ENCODE assay signal across 8 mouse cellular contexts in genomic region chr5:123683043-123683376, GRCm38 (mm10). TPM values are rescaled to one million over a fixed set of nuclear protein-coding genes. Genes with fewer than 3 reads are reported as not detected.
DNase-seq lines count a peak whose midpoint lies in the region; ATAC-seq and TF ChIP-seq lines count a peak whose summit lies in the region.

No protein-coding gene starts in this region.

- H3K27ac ChIP-seq in CH12.LX (ENCODE audit: insufficient read depth, low read depth), result no peak overlapping the region
- peak overlapping the region; percentile 93 for H3K27ac ChIP-seq in embryonic facial prominence, embryonic 14.5 days (replicated peaks; ENCODE audit: low read depth, low read length)
- peak overlapping the region; percentile 100 for H3K27ac ChIP-seq in hindbrain, embryonic 16.5 days (ENCODE audit: low read depth, low read length)

- H3K79me2 ChIP-seq in CH12.LX (replicated peaks; ENCODE audit: control insufficient read depth, extremely low read depth, insufficient read depth, poor library complexity, severe bottlenecking), result peaks cover 19% of the 10 kb centered on the region

- TF ChIP-seq RAD21 in CH12.LX (IDR thresholded peaks at IDR 0.05; ENCODE audit: low read depth, low read length), result no peak

- TF ChIP-seq POLR2A in CH12.LX (IDR thresholded peaks at IDR 0.05; ENCODE audit: low read depth, low read length), result no peak
- no peak for TF ChIP-seq POLR2A in lung, adult 2 months (IDR thresholded peaks at IDR 0.05; ENCODE audit: borderline replicate concordance, extremely low read depth, low read depth, low read length)

- peak overlapping the region; percentile 80 for H3K4me2 ChIP-seq in CH12.LX (ENCODE audit: insufficient read depth, low read depth, poor library complexity, severe bottlenecking)
- peak overlapping the region; percentile 87 for H3K4me2 ChIP-seq in embryonic facial prominence, embryonic 14.5 days (ENCODE audit: low read depth, low read length)
- peak overlapping the region; percentile 80 for H3K4me2 ChIP-seq in hindbrain, embryonic 16.5 days (ENCODE audit: low read length)

- H3K27me3 ChIP-seq in erythroblast, embryonic 14.5 days (ENCODE audit: control insufficient read depth), result peaks cover 18% of the 10 kb centered on the region
- peaks cover 8% of the 10 kb centered on the region for H3K27me3 ChIP-seq in CH12.LX (replicated peaks)
- no peaks in the 10 kb centered on the region for H3K27me3 ChIP-seq in embryonic facial prominence, embryonic 14.5 days (replicated peaks; ENCODE audit: control insufficient read depth, insufficient read depth, low read length)
- H3K27me3 ChIP-seq in hindbrain, embryonic 16.5 days (replicated peaks; ENCODE audit: control insufficient read depth, insufficient read depth, low read length), result no peaks in the 10 kb centered on the region

- ATAC-seq in erythroblast, adult 5-6 weeks (replicated peaks; ENCODE audit: low FRiP score, poor library complexity, severe bottlenecking), result no peak
- peak; percentile 39; the same call in 1 of the 2 replicates for ATAC-seq in embryonic facial prominence, embryonic 14.5 days (ENCODE audit: low read depth)
- no peak for ATAC-seq in hindbrain, embryonic 16.5 days

- H3K4me1 ChIP-seq in erythroblast, embryonic 14.5 days (ENCODE audit: control insufficient read depth), result peaks cover 26% of the 10 kb centered on the region
- peaks cover 7 to 36% of the 10 kb centered on the region in 2 experiments; a peak in 2 of 4 replicates for H3K4me1 ChIP-seq in CH12.LX (ENCODE audit: control insufficient read depth in 1 of 2, insufficient read depth in 2 of 2)
- peaks cover 23% of the 10 kb centered on the region for H3K4me1 ChIP-seq in embryonic facial prominence, embryonic 14.5 days (ENCODE audit: control insufficient read depth, insufficient read depth, low read length)
- peaks cover 26% of the 10 kb centered on the region for H3K4me1 ChIP-seq in hindbrain, embryonic 16.5 days (ENCODE audit: control insufficient read depth, insufficient read depth, low read depth, low read length)
- peaks cover 15% of the 10 kb centered on the region for H3K4me1 ChIP-seq in lung, adult 2 months (ENCODE audit: control insufficient read depth, insufficient read depth, low read length)

- WGBS in embryonic facial prominence, embryonic 14.5 days, result 3% methylated on average over 6 of the region's 6 CpGs
- WGBS in hindbrain, embryonic 16.5 days, result 2% methylated on average over 6 of the region's 6 CpGs
- WGBS in lung, adult 2 months, result 2% methylated on average over 6 of the region's 6 CpGs

- peak overlapping the region; percentile 88 for H3K4me3 ChIP-seq in erythroblast, embryonic 14.5 days (replicated peaks)
- H3K4me3 ChIP-seq in CH12.LX (replicated peaks in 1 of 3; ENCODE audit: low read depth in 2 of 3, low read length in 2 of 3, poor library complexity in 1 of 3), result peak overlapping the region; percentile 30 to 86 (median 56)
- peak overlapping the region; percentile 95 for H3K4me3 ChIP-seq in embryonic facial prominence, embryonic 14.5 days (ENCODE audit: low read depth, low read length)
- H3K4me3 ChIP-seq in hindbrain, embryonic 16.5 days (ENCODE audit: low read length), result peak overlapping the region; percentile 85
- peak overlapping the region; percentile 51 for H3K4me3 ChIP-seq in lung, adult 2 months (replicated peaks; ENCODE audit: extremely low read depth, low read depth, low read length)

- H3K9ac ChIP-seq in CH12.LX (ENCODE audit: insufficient read depth, low read depth), result peak overlapping the region; percentile 87
- H3K9ac ChIP-seq in embryonic facial prominence, embryonic 14.5 days (ENCODE audit: low read depth, low read length), result peak overlapping the region; percentile 98
- peak overlapping the region; percentile 99 for H3K9ac ChIP-seq in hindbrain, embryonic 16.5 days (ENCODE audit: low read depth, low read length)

- no peak for DNase-seq in CH12.LX (ENCODE audit: extremely low read depth)
- peak; percentile 72 for DNase-seq in embryonic facial prominence, embryonic 14.5 days (ENCODE audit: low spot score)
- no peak for DNase-seq in lung, adult 2 months
- peak; percentile 35 for DNase-seq in right cerebral cortex, postnatal 4 days
- DNase-seq in cerebellum, postnatal 25 days, result no peak

- no peak for TF ChIP-seq CTCF in CH12.LX (conservative IDR thresholded peaks at IDR 0.05 in 1 of 2, IDR thresholded peaks at IDR 0.05 in 1 of 2; ENCODE audit: low read depth in 2 of 2, low read length in 2 of 2)
- no peak for TF ChIP-seq CTCF in lung, adult 2 months (IDR thresholded peaks at IDR 0.05; ENCODE audit: insufficient read depth, low read length)

- H3K36me3 ChIP-seq in erythroblast, embryonic 14.5 days (ENCODE audit: control insufficient read depth), result no peaks in the 10 kb centered on the region
- no peaks in the 10 kb centered on the region for H3K36me3 ChIP-seq in CH12.LX (replicated peaks in 1 of 2; ENCODE audit: control insufficient read depth in 1 of 2, insufficient read depth in 1 of 2, low read length in 1 of 2)
- no peaks in the 10 kb centered on the region for H3K36me3 ChIP-seq in embryonic facial prominence, embryonic 14.5 days (ENCODE audit: control insufficient read depth, insufficient read depth, low read length)
- no peaks in the 10 kb centered on the region for H3K36me3 ChIP-seq in hindbrain, embryonic 16.5 days (ENCODE audit: control insufficient read depth, insufficient read depth, low read length)

- no peaks in the 10 kb centered on the region for H3K9me3 ChIP-seq in erythroblast, embryonic 14.5 days (ENCODE audit: control insufficient read depth, low read length)
- no peaks in the 10 kb centered on the region for H3K9me3 ChIP-seq in CH12.LX (replicated peaks; ENCODE audit: low read length)
- no peaks in the 10 kb centered on the region for H3K9me3 ChIP-seq in embryonic facial prominence, embryonic 14.5 days (ENCODE audit: control insufficient read depth, low read length)
- no peaks in the 10 kb centered on the region for H3K9me3 ChIP-seq in hindbrain, embryonic 16.5 days (ENCODE audit: control insufficient read depth, low read length)

- dilution Hi-C loops in CH12.LX (cut with MboI; ENCODE audit: extremely low pct_ligation_motif_present, extremely low pct_unique_long_range_greater_than_20kb, low sequenced_read_pairs), result no loop called here

- no peak for TF ChIP-seq EP300 in CH12.LX (IDR thresholded peaks at IDR 0.05; ENCODE audit: low read length)

- in situ Hi-C loops in CH12.LX (cut with MboI; ENCODE audit: low pct_ligation_motif_present, low pct_unique_long_range_greater_than_20kb, low sequenced_read_pairs), result no loop called here

TF ChIP-seq in CH12.LX, 34 proteins besides CTCF, POLR2A, EP300 and RAD21:
- TF ChIP-seq BHLHE40 (IDR thresholded peaks at IDR 0.05; ENCODE audit: low read depth, low read length), result peak; percentile 51; the same call in 1 of the 2 replicates
- TF ChIP-seq ELF1 (IDR thresholded peaks at IDR 0.05; ENCODE audit: low read depth, low read length), result no peak
- TF ChIP-seq MYC (IDR thresholded peaks at IDR 0.05; ENCODE audit: low read depth, low read length), result 0 out of 2 replicates have a peak, but pooled peaks have one; percentile 57
- TF ChIP-seq NRF1 (IDR thresholded peaks at IDR 0.05; ENCODE audit: low read depth, low read length), result no peak
- TF ChIP-seq MXI1 (IDR thresholded peaks at IDR 0.05; ENCODE audit: low read depth, low read length), result peak; percentile 72
TF ChIP-seq in CH12.LX: peak in this region for 3.

RNA-seq across cellular contexts. Expression of gene Clip1, which starts 1.4 kb away (rescaled TPM):
- 0.92 and 1.1 TPM in 2 replicates for polyA plus RNA-seq in erythroblast, embryonic 14.5 days (2012)
- total RNA-seq in erythroblast, adult 5-6 weeks (2015; ENCODE audit: low replicate concordance), result 16.1 and 34.6 TPM in 2 replicates
- 13.6 and 36.7 TPM in 2 replicates for total RNA-seq in erythroblast, adult 5-6 weeks (2017; ENCODE audit: low replicate concordance)
- total RNA-seq in CH12.LX (2012; rRNA removed) (26.7 and 28.1 TPM in 2 replicates), CH12.LX (2014; rRNA removed) (24.9 and 25.4 TPM in 2 replicates)
- 37.1 and 42.9 TPM in 2 replicates for polyA plus RNA-seq in CH12.LX (2012; ENCODE audit: insufficient read length, low read depth)
- polyA plus RNA-seq in embryonic facial prominence, embryonic 14.5 days (2014; fragmentation: Nextera tagmentation; extraction: Ambion mirVana), result 31.1 and 33.4 TPM in 2 replicates
- polyA plus RNA-seq in hindbrain, embryonic 16.5 days (2015; fragmentation: Nextera tagmentation; extraction: Ambion mirVana), result 74.3 and 74.4 TPM in 2 replicates
- polyA plus RNA-seq in lung, adult 2 months (2012; rRNA removed), result 30.3 and 49.8 TPM in 2 replicates

RNA-seq across cellular contexts. Expression of gene Zcchc8, which starts 37.9 kb away (rescaled TPM):
- polyA plus RNA-seq in erythroblast, embryonic 14.5 days (2012), result 4.5 and 5.7 TPM in 2 replicates
- 6.7 and 10.8 TPM in 2 replicates for total RNA-seq in erythroblast, adult 5-6 weeks (2015; ENCODE audit: low replicate concordance)
- total RNA-seq in erythroblast, adult 5-6 weeks (2017; ENCODE audit: low replicate concordance), result 16.1 and 38.2 TPM in 2 replicates
- 15.2 and 17.0 TPM in 2 replicates for total RNA-seq in CH12.LX (2012; rRNA removed)
- total RNA-seq in CH12.LX (2014; rRNA removed), result 24.4 and 31.8 TPM in 2 replicates
- 60.7 and 77.2 TPM in 2 replicates for polyA plus RNA-seq in CH12.LX (2012; ENCODE audit: insufficient read length, low read depth)
- 64.8 and 68.3 TPM in 2 replicates for polyA plus RNA-seq in embryonic facial prominence, embryonic 14.5 days (2014; fragmentation: Nextera tagmentation; extraction: Ambion mirVana)
- polyA plus RNA-seq in hindbrain, embryonic 16.5 days (2015; fragmentation: Nextera tagmentation; extraction: Ambion mirVana), result 48.6 and 58.6 TPM in 2 replicates
- 26.8 and 29.5 TPM in 2 replicates for polyA plus RNA-seq in lung, adult 2 months (2012; rRNA removed)

Comparison
In these comparisons a context has a peak if more than half of its experiments do, and no peak if none do; other contexts are left out.
1. DNase-seq: peak in embryonic facial prominence, embryonic 14.5 days (single experiment) and right cerebral cortex, postnatal 4 days (single experiment); none in CH12.LX (single experiment), lung, adult 2 months (single experiment) and cerebellum, postnatal 25 days (0 of 2).
2. RNA of gene Clip1, which starts 1.4 kb away (polyA plus RNA-seq): 74.3 to 74.4 TPM in hindbrain, embryonic 16.5 days, 30.3 to 49.8 TPM in lung, adult 2 months, 37.1 to 42.9 TPM in CH12.LX and 31.1 to 33.4 TPM in embryonic facial prominence, embryonic 14.5 days; 0.92 to 1.1 TPM in erythroblast, embryonic 14.5 days; every median in the first group is over 10 times any median in the second.
3. Peak in every context shown above with its lines, with median percentiles within 50 percentile points of each other: H3K4me3 ChIP-seq, H3K4me2 ChIP-seq and H3K9ac ChIP-seq.